Mouse (Mus musculus): ENCODE data around the gene Elmod3.

The Elmod3 gene

GRCm38 (mm10) chr6:72610261-72610660, 12.0 kb upstream of the Elmod3 start:
- no peak for DNase-seq (ENCODE audit: low spot score in 2 of 2)

GRCm38 (mm10) chr6:72608662-72609184, 10.5 kb upstream of the Elmod3 start:
- DNase-seq (ENCODE audit: low spot score in 2 of 2) = no peak

GRCm38 (mm10) chr6:72607676-72608075, 9.5 kb upstream of the Elmod3 start:
- DNase-seq (ENCODE audit: low spot score in 2 of 2) = no peak

- DNase-seq (ENCODE audit: low spot score in 2 of 2) = no peak
These were observed 8.8 kb upstream of the Elmod3 start for GRCm38 (mm10) chr6:72607060-72607459.

- no peak for DNase-seq (ENCODE audit: low spot score in 2 of 2)
These were observed 5.9 kb upstream of the Elmod3 start for GRCm38 (mm10) chr6:72604066-72604465.

GRCm38 (mm10) chr6:72601732-72602131, 3.5 kb upstream of the Elmod3 start:
- peak; percentile 89 to 90 for DNase-seq (ENCODE audit: low spot score in 2 of 2)

GRCm38 (mm10) chr6:72600771-72601170, 2.6 kb upstream of the Elmod3 start:
- DNase-seq (ENCODE audit: low spot score in 2 of 2) = no peak

- no peak for DNase-seq (ENCODE audit: low spot score in 2 of 2)
These were observed 2.0 kb upstream of the Elmod3 start for GRCm38 (mm10) chr6:72600216-72600615.

GRCm38 (mm10) chr6:72598791-72599557, 761 bp upstream of the Elmod3 start:
- no peak for DNase-seq (ENCODE audit: low spot score in 2 of 2)

GRCm38 (mm10) chr6:72597083-72597874, 934 bp downstream of the Elmod3 start:
- peak in 1 of 2 experiments; percentile 18 for DNase-seq (ENCODE audit: low spot score in 2 of 2)

GRCm38 (mm10) chr6:72593914-72594313, 4.3 kb downstream of the Elmod3 start:
- DNase-seq (ENCODE audit: low spot score in 2 of 2) = no peak

- no peak for DNase-seq (ENCODE audit: low spot score in 2 of 2)
These were observed 5.0 kb downstream of the Elmod3 start for GRCm38 (mm10) chr6:72593011-72593803.

GRCm38 (mm10) chr6:72590111-72590510, 8.1 kb downstream of the Elmod3 start:
- no peak for DNase-seq (ENCODE audit: low spot score in 2 of 2)

- DNase-seq (ENCODE audit: low spot score in 2 of 2) = no peak
These were observed 9.9 kb downstream of the Elmod3 start for GRCm38 (mm10) chr6:72588307-72588706.

GRCm38 (mm10) chr6:72586701-72587100, 11.5 kb downstream of the Elmod3 start:
- DNase-seq (ENCODE audit: low spot score in 2 of 2) = no peak

- DNase-seq (ENCODE audit: low spot score in 2 of 2) = no peak
These were observed 14.1 kb downstream of the Elmod3 start for GRCm38 (mm10) chr6:72584154-72584553.

GRCm38 (mm10) chr6:72583211-72583839, 14.9 kb downstream of the Elmod3 start:
- DNase-seq (ENCODE audit: low spot score in 2 of 2) = no peak

GRCm38 (mm10) chr6:72581625-72582382, 16.4 kb downstream of the Elmod3 start:
- DNase-seq (ENCODE audit: low spot score in 2 of 2) = no peak

- no peak for DNase-seq (ENCODE audit: low spot score in 2 of 2)
These were observed 22.2 kb downstream of the Elmod3 start for GRCm38 (mm10) chr6:72576041-72576440.

GRCm38 (mm10) chr6:72571826-72572225, 26.4 kb downstream of the Elmod3 start:
- no peak for DNase-seq (ENCODE audit: low spot score in 2 of 2)

All from right cerebral cortex, adult 2 months (tissue).